Mouse (Mus musculus): Measurements from ENCODE around the gene Grwd1.
"Not testable (repeated sequence)": the region's sequence is repeated elsewhere in the genome, so short reads cannot be mapped to it uniquely, and the experiment has no call there.

Gene Grwd1

GRCm38 (mm10) chr7:45830427-45831127 lies at the start of gene Grwd1:
Gene Grwd1, minus strand, starts transcription at chr7:45830944.
- DNase-seq, result peak; percentile 80

GRCm38 (mm10) chr7:45880531-45880930 lies 49.8 kb upstream of the Grwd1 start:
- DNase-seq, result no peak

GRCm38 (mm10) chr7:45878278-45878677 lies 47.5 kb upstream of the Grwd1 start, which contains the start of gene Grin2d:
Gene Grin2d, minus strand, starts transcription at chr7:45878378.
- DNase-seq, result not testable (repeated sequence)

GRCm38 (mm10) chr7:45876895-45877294 lies 46.2 kb upstream of the Grwd1 start:
- DNase-seq, result no peak

GRCm38 (mm10) chr7:45873061-45873947 lies 42.6 kb upstream of the Grwd1 start:
- DNase-seq, result peak; percentile 65

GRCm38 (mm10) chr7:45872624-45873023 lies 41.9 kb upstream of the Grwd1 start, which contains the start of gene Kdelr1:
Gene Kdelr1, plus strand, starts transcription at chr7:45872772.
- peak; percentile 93 for DNase-seq

- peak; percentile 27 for DNase-seq
These were observed 39.7 kb upstream of the Grwd1 start for GRCm38 (mm10) chr7:45870282-45871058.

- no peak for DNase-seq
These were observed 39.0 kb upstream of the Grwd1 start for GRCm38 (mm10) chr7:45869787-45870186.

- DNase-seq, result no peak
These were observed 38.4 kb upstream of the Grwd1 start for GRCm38 (mm10) chr7:45869107-45869670.

GRCm38 (mm10) chr7:45867871-45868270 lies 37.1 kb upstream of the Grwd1 start:
- DNase-seq, result no peak

GRCm38 (mm10) chr7:45865925-45866910 lies 35.5 kb upstream of the Grwd1 start:
- peak; percentile 92 for DNase-seq

- no peak for DNase-seq
These were observed 33.7 kb upstream of the Grwd1 start for GRCm38 (mm10) chr7:45864435-45864834.

- DNase-seq, result no peak
These were observed 32.1 kb upstream of the Grwd1 start for GRCm38 (mm10) chr7:45862804-45863203.

GRCm38 (mm10) chr7:45859008-45859407 lies 28.3 kb upstream of the Grwd1 start:
- no peak for DNase-seq

GRCm38 (mm10) chr7:45856950-45857901 lies 26.5 kb upstream of the Grwd1 start:
- no peak for DNase-seq

- DNase-seq, result no peak
These were observed 22.3 kb upstream of the Grwd1 start for GRCm38 (mm10) chr7:45853089-45853488.

- DNase-seq, result no peak
These were observed 19.9 kb upstream of the Grwd1 start for GRCm38 (mm10) chr7:45850661-45851060.

- DNase-seq, result no peak
These were observed 17.8 kb upstream of the Grwd1 start for GRCm38 (mm10) chr7:45848447-45849027.

- DNase-seq, result no peak
These were observed 12.4 kb upstream of the Grwd1 start for GRCm38 (mm10) chr7:45842950-45843744.
